Mouse (Mus musculus) layer of hippocampus, adult 9-11 months (tissue): ENCODE measurements at regions not wholly inside any gene's neighbourhood (a gene's known extent, or its start where the extent isn't known, plus 50 kb on each side); places are given as distances from the start of the nearest gene placed in this dataset.

ENCODE experiments used
- DNase-seq: peaks from one replicate; pipeline ENCODE4 v3.0.0; 2022

- DNase-seq: no peak
Observed at GRCm38 (mm10) chr15:61766544-61767094, 843.8 kb upstream of the A1bg start.

- no peak for DNase-seq
Observed at GRCm38 (mm10) chr15:61753802-61754201, 831.0 kb upstream of the A1bg start.

- no peak for DNase-seq
Observed at GRCm38 (mm10) chr15:61723696-61724095, 800.9 kb upstream of the A1bg start.

DNA sequence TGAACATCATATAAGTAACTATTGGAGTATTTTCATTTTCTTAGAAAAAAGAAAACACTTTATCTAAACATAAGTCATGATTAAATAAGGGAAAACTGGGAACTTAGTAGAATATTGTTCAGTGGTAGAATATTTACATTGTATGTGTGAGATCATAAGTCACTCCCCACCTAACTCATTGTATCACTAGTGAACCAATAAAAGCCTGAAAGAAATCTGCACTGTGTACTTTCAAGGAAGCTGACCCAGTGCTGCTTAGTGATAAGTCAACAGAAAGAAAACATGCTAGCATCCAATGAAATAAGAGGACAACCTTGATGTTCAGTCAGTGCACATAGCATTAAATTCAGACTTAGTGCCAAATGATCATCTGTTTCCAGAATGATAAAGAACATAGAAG lies 795.7 kb upstream of the A1bg start:
- no peak for DNase-seq

DNA sequence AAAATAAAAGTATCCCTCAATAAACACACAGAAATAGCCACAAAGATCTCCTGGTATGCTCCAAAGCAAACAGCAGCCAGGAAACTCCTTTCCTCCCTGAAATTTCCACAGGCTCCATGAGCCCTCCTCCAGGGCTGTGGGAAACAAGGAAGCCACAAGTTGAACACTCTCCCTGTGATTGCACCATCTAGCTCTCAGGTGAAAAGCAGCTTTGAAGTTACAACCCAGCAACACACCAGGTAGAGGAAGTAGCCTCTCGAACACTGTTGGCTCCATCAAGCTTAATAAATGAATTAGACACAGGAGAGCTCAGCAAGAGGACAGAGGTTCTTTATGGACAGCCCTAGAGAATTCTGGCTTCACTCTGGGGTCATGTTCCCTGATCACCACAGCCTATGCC lies 794.4 kb upstream of the A1bg start:
- no peak for DNase-seq

DNA sequence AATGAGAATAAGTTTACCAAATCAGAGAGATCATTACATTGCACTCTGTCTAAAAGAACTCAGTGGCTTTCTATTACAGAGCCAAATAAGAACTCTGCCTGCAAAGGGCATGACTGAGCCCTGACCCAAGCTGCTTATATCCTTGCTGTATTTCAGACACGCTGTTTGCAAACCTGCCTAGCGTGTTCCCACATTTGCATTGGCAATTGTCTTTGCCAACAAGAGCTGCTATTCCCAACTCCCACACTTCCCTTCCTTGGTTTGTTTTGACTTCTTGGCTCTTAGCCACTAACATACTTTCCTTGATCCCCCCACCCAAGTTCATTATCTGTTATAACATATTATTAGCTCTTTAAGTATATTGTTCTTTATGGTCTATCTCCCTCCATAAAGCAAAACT lies 791.1 kb upstream of the A1bg start:
- no peak for DNase-seq

DNA sequence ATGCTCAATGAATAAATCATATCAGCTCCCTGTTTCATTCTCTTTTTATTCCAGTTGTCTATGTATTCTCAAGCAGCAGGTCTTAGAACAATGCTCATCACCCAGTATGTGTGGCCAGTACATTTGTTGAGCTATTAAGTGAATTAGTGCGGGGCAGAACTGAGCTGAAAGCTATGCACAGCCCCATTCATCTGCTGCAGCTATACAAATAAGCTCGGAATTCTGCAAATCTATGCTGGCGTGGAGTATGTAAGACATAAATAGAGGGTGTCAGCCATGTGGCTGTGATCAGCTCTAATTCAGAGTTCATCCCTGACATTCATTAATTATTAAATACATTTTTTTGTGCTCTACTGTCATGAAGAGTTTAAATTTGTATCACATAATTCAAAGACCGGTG lies 786.1 kb upstream of the A1bg start:
- no peak for DNase-seq

DNA sequence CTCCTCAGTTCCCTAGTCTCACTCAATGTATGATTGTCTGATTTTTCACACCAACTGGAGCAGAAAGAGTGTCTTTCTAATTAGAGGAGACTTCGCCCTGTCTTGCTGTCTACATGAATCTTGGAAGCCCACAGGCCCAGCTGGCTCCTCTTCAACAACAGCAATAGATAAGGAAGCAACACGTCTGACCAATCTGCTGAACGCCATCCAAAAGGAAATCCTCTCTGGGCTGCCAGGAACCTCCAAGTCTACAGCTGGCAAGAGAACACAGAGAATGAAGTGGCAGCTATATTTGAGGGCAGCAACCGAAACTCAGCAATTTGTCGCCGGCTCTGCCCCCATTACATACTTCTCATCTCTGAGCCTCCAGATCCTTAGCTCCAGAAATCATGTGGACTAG lies 785.1 kb upstream of the A1bg start:
- peak; percentile 12 for DNase-seq

- DNase-seq: no peak
Observed at GRCm38 (mm10) chr15:61692679-61693078, 769.9 kb upstream of the A1bg start.

- peak; percentile 1 for DNase-seq
Observed at GRCm38 (mm10) chr15:61690425-61690824, 767.6 kb upstream of the A1bg start.

- no peak for DNase-seq
Observed at GRCm38 (mm10) chr15:61689776-61690397, 767.1 kb upstream of the A1bg start.

- no peak for DNase-seq
Observed at GRCm38 (mm10) chr15:61682968-61683367, 760.2 kb upstream of the A1bg start.

GRCm38 (mm10) chr15:61670556-61670955 lies 747.7 kb upstream of the A1bg start:
- DNase-seq: no peak

DNA sequence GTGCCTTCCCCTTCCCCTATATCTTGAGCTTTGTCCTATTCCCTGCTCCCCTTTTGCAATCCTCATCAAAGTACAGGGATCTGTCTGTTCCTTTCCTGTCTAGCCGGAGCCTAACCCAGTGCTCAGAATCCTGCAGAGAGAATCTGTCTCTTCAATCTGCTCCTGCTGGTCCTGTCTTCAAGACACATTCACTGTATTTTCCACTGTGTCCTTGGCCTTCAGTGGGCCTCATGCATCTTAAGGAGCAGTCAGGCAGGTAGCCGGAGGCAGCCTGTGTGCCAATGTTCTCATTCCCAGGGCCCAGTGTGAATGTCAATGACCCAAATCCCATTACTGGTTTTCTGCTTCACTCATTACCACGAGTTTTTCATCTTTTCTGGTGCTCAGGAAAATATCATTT lies 737.8 kb upstream of the A1bg start:
- DNase-seq: no peak

GRCm38 (mm10) chr15:61656951-61657350 lies 734.1 kb upstream of the A1bg start:
- DNase-seq: no peak

GRCm38 (mm10) chr15:61654846-61655245 lies 732.0 kb upstream of the A1bg start:
- DNase-seq: no peak

DNA sequence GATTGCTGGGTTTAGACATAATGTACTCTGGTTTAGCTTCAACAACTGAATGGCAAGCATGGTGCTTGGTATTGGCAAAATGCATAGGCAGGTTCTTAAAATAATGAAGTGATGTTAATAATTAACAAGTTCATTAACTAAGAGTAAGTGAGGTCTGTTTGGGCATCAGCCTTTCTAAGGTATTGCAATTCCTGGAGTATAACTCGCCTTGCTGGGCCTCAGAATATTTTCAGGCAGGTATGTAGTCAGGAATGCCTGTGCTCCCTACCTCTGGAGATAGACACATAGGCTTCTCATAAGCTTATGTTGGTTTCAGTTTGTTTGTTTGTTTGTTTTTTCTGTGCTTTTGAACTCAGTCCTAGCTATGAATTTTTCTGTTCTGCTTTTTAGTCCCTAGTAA lies 731.0 kb upstream of the A1bg start:
- DNase-seq: no peak

DNA sequence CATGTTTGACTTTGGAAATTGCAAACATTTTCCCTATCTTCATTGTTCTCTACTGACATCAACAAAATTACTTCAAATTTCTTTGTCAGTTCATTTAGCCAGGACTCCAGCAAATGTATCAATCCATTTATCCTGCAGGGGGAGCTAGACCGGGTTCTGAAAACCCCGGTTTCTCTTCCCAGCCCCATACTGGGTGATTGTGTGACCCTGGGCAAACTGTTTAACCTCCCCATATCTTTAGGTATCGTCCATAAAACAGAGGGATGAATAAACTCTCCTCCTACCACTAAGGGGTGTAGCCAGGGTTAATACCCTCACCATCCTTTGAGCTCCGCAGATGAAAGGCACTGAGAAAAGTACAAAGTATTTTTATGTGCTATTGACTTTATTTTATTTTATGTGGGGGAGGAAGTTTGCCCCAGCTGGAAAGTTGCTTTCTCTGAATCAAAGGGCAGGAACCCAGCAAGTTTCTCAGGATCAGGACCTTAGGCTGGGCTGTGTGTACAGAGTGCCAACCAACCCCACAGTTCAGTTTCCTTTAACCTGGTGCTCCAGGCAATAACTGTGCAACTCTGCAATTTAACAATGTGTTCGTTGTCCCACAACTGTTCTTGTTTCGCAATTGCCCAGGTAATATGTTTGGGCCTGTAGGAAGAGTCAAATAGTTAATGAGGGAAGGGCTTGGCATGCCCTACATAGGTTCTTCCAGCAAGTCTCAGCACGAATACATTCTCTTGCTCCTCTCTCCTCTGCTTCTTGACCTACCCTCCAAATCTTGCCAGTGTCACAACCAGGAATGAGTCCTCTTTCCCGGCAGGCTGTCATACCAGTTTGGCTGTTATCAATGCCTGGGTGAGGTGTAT lies 696.1 kb upstream of the A1bg start:
- no peak for DNase-seq

GRCm38 (mm10) chr15:61610662-61611061 lies 687.9 kb upstream of the A1bg start:
- DNase-seq: no peak

DNA sequence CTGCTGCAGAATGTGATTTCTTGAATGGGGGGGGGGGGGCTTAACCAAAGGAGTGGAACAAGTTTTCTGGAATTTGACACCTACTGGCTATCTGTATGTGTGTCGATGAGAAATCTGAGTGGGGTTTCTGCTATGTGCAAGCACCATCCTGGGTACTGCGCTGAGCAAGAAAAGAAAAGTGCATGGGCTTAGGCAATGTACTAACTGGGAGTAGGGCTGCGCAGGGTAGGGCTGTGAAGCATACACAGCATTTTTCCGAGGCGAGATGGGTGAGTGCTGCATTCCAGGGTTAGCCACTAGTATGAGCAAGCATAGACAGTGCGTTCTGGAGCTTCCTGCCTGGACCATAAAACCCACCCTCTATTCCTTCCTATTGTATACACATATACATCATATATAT lies 686.8 kb upstream of the A1bg start:
- DNase-seq: no peak

- no peak for DNase-seq
Observed at GRCm38 (mm10) chr15:61608301-61608731, 685.5 kb upstream of the A1bg start.

DNA sequence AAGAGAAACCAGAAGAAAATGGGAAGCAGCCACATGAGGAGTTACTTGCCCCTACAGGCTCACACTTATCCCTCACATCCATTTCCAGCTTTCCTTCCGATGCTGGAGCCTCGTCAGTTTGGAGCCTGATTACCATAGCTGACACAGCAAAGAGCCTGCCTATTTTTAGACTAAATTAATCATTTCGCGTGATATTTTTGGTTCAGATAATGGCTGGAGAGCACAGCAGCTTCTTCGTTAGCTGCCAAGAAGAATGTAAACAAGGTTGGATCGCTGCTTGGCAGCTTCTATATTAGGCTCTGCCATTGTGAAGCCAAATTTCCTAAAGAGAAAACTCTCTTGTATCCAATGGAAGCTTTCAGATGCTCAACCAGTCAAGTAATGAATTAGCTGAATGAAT lies 676.9 kb upstream of the A1bg start:
- peak; percentile 12 for DNase-seq

GRCm38 (mm10) chr15:61596318-61596717 lies 673.5 kb upstream of the A1bg start:
- no peak for DNase-seq

DNA sequence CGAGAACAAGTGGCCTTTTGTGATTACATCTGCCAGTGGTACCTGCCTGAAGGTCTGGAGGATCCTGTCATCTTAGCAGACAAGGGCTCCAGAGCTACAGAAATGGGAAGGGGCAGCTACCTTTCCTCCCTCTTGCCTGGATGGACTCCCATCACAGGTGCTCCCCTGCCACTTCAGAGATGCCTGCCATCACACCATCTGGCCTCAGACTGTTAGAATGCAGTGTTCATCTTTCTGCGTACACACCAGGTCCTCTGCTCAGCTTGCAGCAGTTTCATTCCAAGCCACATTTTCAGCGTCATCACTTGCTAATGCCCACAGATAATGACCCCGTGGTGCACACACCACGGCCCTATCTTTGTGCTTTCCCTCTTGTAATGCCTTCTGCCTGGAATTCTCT lies 666.1 kb upstream of the A1bg start:
- DNase-seq: no peak
